Mouse (Mus musculus) cerebellum, postnatal 4 days (tissue): ENCODE data around the gene Olfr1303.

Experiments
- DNase-seq, 2 experiments: peaks; one replicate each; pipeline ENCODE4 v3.0.0; 2022; ENCODE audit warnings: low spot score in 2 of 2, mixed read lengths in 1 of 2

The Olfr1303 gene

GRCm38 (mm10) chr2:111820240-111820639, at the start of gene Olfr1303:
TSS of gene Olfr1303 (minus strand) at chr2:111820340.
- no peak for DNase-seq

DNA sequence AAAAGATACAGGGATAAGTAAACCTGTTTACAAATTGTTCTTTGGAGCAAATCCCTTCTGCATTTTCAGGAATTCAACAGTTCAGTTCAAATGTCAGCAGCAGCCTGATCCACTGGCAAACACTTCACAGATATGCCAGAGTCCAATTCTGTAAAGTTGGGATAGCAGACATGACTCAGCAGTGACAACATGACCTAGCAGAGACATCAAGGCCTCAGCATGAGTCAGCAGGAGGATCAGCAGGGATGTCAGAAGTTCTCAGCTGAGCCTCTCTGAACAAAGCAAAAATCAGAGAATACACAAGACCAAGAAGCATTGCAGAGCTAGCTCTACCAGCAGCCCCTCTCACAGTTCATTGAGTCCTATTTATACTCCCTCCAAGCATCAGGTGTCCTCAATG, 7.2 kb downstream of the Olfr1303 start:
- DNase-seq, result no peak

DNA sequence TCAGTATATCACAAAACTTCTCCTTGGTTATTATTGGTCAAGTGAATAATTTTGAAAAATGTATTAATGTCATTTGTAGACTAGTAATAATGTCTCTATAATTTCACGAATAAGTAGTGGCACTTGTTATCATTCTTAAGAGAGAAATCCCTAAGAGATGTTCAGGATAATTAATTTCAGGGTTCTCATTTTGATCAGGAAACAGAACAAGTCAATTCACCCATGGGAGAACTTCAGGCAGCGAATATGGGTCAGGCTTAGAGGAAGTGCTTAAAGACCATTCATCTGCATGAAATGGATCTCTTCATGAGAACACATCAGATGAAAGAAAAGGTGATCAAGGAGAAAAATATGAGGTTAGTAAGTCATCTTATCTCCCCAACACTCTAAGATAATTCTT, 43.0 kb downstream of the Olfr1303 start, which contains the start of gene Olfr1302:
Olfr1302 (plus strand) TSS at position 301 of the 400 bp plus-strand sequence.
- no peak for DNase-seq
